Mouse (Mus musculus) forelimb bud, embryonic 11.5 days (tissue): ENCODE results near the gene Fat3.

ENCODE experiments used
- DNase-seq: peaks from one replicate; pipeline ENCODE4 v3.0.0-alpha.2; 2012; ENCODE audit warnings: low read depth, low spot score

The Fat3 gene

GRCm38 (mm10) chr9:16501186-16501711 lies at the start of gene Fat3:
Gene Fat3 (minus strand): TSS chr9:16501285.
- DNase-seq, result peak; percentile 38

GRCm38 (mm10) chr9:16532884-16533283 lies 31.8 kb upstream of the Fat3 start:
- no peak for DNase-seq

GRCm38 (mm10) chr9:16517543-16517942 lies 16.5 kb upstream of the Fat3 start:
- DNase-seq, result no peak

- no peak for DNase-seq
Observed at GRCm38 (mm10) chr9:16512005-16512404, 10.9 kb upstream of the Fat3 start.

GRCm38 (mm10) chr9:16503776-16504175 lies 2.7 kb upstream of the Fat3 start:
- DNase-seq, result no peak

- no peak for DNase-seq
Observed at GRCm38 (mm10) chr9:16502673-16503343, 1.7 kb upstream of the Fat3 start.

GRCm38 (mm10) chr9:16501990-16502672 lies 1.0 kb upstream of the Fat3 start:
- peak; percentile 66 for DNase-seq

GRCm38 (mm10) chr9:16500382-16501185 lies 501 bp downstream of the Fat3 start:
- DNase-seq, result peak; percentile 60

- DNase-seq, result peak; percentile 69
Observed at GRCm38 (mm10) chr9:16499621-16500381, 1.3 kb downstream of the Fat3 start.

- no peak for DNase-seq
Observed at GRCm38 (mm10) chr9:16498876-16499275, 2.2 kb downstream of the Fat3 start.

GRCm38 (mm10) chr9:16497361-16497760 lies 3.7 kb downstream of the Fat3 start:
- DNase-seq, result no peak

- no peak for DNase-seq
Observed at GRCm38 (mm10) chr9:16496331-16496730, 4.8 kb downstream of the Fat3 start.

- no peak for DNase-seq
Observed at GRCm38 (mm10) chr9:16489661-16490060, 11.4 kb downstream of the Fat3 start.

- no peak for DNase-seq
Observed at GRCm38 (mm10) chr9:16487565-16487964, 13.5 kb downstream of the Fat3 start.

GRCm38 (mm10) chr9:16486229-16486628 lies 14.9 kb downstream of the Fat3 start:
- no peak for DNase-seq

GRCm38 (mm10) chr9:16485173-16485572 lies 15.9 kb downstream of the Fat3 start:
- DNase-seq, result no peak

GRCm38 (mm10) chr9:16484765-16485164 lies 16.3 kb downstream of the Fat3 start:
- DNase-seq, result no peak

GRCm38 (mm10) chr9:16461491-16461890 lies 39.6 kb downstream of the Fat3 start:
- DNase-seq, result no peak

- peak; percentile 33 for DNase-seq
Observed at GRCm38 (mm10) chr9:16460591-16460990, 40.5 kb downstream of the Fat3 start.

GRCm38 (mm10) chr9:16441930-16442329 lies 59.2 kb downstream of the Fat3 start:
- DNase-seq, result no peak

- no peak for DNase-seq
Observed at GRCm38 (mm10) chr9:16440638-16441037, 60.4 kb downstream of the Fat3 start.
